Mouse (Mus musculus) bone marrow macrophage, adult 2 months (primary cell): ENCODE measurements at regions not wholly inside any gene's neighbourhood (a gene's known extent, or its start where the extent isn't known, plus 50 kb on each side); places are given as distances from the start of the nearest gene placed in this dataset.

Source experiments
- CTCF ChIP-seq: IDR thresholded peaks from 2 replicates; pipeline ENCODE4 v1.5.1; 2012; ENCODE audit warnings: low read depth, mild to moderate bottlenecking, low read length, moderate library complexity
- POLR2A ChIP-seq: IDR thresholded peaks from 2 replicates; pipeline ENCODE4 v1.6.1; 2012; ENCODE audit warnings: mild to moderate bottlenecking, low read depth, low read length, borderline replicate concordance

DNA sequence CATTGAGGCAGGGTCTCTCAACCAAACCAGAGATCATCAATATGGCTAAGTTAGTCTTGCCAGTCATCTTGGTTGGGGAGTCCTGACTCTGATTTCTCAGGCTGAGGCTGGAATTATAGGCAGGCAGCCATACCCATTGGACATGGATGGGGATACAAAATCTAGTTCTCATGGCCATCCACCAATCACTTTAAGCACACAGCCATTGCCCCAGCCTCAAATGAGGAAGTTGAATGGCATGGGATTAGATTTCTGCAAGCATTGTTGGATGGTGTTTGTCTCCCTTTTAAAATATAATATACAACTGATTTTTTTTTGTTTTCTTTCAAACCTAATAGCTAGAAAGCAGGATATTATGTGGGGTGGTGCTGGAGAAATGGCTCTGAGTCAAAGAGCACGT is 223.8 kb downstream of the Hace1 start:
- TF ChIP-seq CTCF (no peak), POLR2A (no peak)
